Mouse (Mus musculus) limb, embryonic 10.5 days (tissue): ENCODE results near the gene Plekha6. TPM values are rescaled to one million over a fixed set of nuclear protein-coding genes. Genes with fewer than 3 reads are reported as not detected.

Source experiments
- DNase-seq: peaks from one replicate; pipeline ENCODE4 v3.0.0-alpha.2; 2017; ENCODE audit warnings: low spot score
- H3K27ac ChIP-seq: fragments of 300-500 bp; sonication (generic); 2 replicates; pipeline ENCODE4 v1.5.1; 2016; ENCODE audit warnings: mild to moderate bottlenecking
- H3K27me3 ChIP-seq: fragments of 300-500 bp; sonication (generic); 2 replicates; pipeline ENCODE4 v1.6.1; 2016; ENCODE audit warnings: low read depth, mild to moderate bottlenecking; ENCODE audit not compliant: poor library complexity, severe bottlenecking
- H3K36me3 ChIP-seq: fragments of 300-500 bp; sonication (generic); 2 replicates; pipeline ENCODE4 v1.6.1; 2016; ENCODE audit warnings: mild to moderate bottlenecking, moderate library complexity
- H3K4me1 ChIP-seq: fragments of 300-500 bp; sonication (generic); 2 replicates; pipeline ENCODE4 v1.6.1; 2016
- H3K4me3 ChIP-seq: fragments of 300-500 bp; sonication (generic); 2 replicates; pipeline ENCODE4 v1.5.1; 2016; ENCODE audit warnings: mild to moderate bottlenecking, moderate library complexity
- H3K9me3 ChIP-seq: fragments of 300-500 bp; sonication (generic); replicated peaks from 2 replicates; pipeline ENCODE4 v1.6.1; 2016; ENCODE audit warnings: mild to moderate bottlenecking
- WGBS: fragments of 180-500 bp; shearing (Covaris S2); methylation state at CpG from one replicate; pipeline ENCODE4 v1.1.7; 2016; 5-methylcytosine and 5-hydroxymethylcytosine counted together
- polyA plus RNA-seq: library from polyadenylated mRNA; unstranded; fragments of >200 nt; fragmentation: Nextera tagmentation; extraction: Ambion mirVana; gene quantifications from 2 replicates; pipeline ENCODE4 v1.2.1, GENCODE M21; 2016

The Plekha6 gene
- polyA plus RNA-seq, 1 experiment from 2014 or later = 1.4 TPM

- H3K9me3 ChIP-seq = no peaks in the 10 kb centered on the region
- DNase-seq = no peak
- peak overlapping the region; percentile 95 for H3K27ac ChIP-seq
- H3K36me3 ChIP-seq = peaks cover 40% of the 10 kb centered on the region
- peak overlapping the region; percentile 86 for H3K4me3 ChIP-seq
- H3K4me1 ChIP-seq = peaks cover 46% of the 10 kb centered on the region
- 1% methylated on average over 35 of the region's 35 CpGs for WGBS
- no peaks in the 10 kb centered on the region for H3K27me3 ChIP-seq
Measured at GRCm38 (mm10) chr1:133131561-133131905, 32.5 kb upstream of the Plekha6 start.

DNA sequence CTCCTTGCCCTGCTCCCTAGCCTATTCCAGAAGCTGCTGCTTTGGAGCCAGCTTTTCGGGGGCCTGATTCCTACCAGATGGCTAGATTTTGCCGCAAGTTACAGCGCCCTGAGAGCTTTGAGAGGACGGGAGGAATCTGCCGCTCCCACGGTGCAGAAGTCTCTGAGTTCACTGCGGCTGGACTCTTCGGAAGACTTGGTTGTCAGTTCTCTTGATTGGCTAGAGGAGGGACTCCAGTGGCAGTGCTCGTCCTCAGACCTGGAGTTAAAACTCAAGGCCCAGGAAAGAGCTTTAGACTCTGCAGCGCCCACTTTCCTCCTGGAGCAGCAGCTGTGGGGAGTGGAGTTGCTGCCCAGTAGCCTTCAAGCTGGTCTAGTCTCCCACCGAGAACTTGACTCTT is 32.1 kb upstream of the Plekha6 start:
- no peaks in the 10 kb centered on the region for H3K9me3 ChIP-seq
- DNase-seq = no peak
- H3K27me3 ChIP-seq = no peaks in the 10 kb centered on the region
- H3K4me3 ChIP-seq = peak overlapping the region; percentile 86
- WGBS = under 1% methylated on average over 11 of the region's 11 CpGs
- peak overlapping the region; percentile 95 for H3K27ac ChIP-seq
- peaks cover 46% of the 10 kb centered on the region for H3K4me1 ChIP-seq
- H3K36me3 ChIP-seq = peaks cover 44% of the 10 kb centered on the region

DNA sequence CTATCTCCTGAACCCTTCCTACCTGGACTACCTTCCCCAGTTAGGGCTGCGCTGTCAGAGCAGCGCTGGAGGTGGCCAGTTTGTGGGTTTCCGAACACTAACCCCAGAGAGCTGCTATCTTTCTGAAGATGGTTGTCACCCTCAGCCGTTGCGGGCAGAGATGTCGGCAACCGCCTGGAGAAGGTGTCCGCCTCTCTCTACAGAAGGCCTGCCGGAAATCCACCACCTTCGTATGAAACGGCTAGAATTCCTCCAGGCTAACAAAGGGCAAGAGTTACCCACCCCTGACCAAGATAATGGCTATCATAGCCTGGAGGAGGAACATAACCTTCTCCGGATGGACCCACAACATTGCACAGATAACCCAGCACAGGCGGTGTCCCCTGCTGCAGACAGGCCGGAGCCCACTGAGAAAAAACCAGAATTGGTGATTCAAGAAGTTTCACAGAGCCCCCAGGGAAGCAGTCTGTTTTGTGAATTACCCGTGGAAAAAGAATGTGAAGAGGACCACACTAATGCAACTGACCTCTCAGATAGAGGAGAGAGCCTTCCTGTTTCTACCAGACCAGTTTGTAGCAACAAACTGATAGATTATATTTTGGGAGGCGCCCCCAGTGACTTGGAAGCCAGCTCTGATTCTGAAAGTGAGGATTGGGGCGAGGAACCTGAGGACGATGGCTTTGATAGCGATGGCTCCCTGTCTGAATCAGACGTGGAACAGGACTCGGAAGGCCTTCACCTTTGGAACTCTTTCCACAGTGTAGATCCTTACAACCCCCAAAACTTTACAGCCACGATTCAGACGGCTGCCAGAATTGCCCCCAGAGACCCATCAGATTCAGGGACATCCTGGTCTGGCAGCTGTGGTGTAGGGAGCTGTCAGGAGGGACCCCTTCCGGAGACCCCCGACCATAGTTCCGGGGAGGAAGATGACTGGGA is 31.4 kb upstream of the Plekha6 start:
- Histone ChIP-seq H3K36me3 (peaks cover 52% of the 10 kb centered on the region), H3K27ac (peak overlapping the region; percentile 95), H3K4me3 (peak overlapping the region; percentile 86), H3K9me3 (no peaks in the 10 kb centered on the region), H3K4me1 (peaks cover 46% of the 10 kb centered on the region), H3K27me3 (no peaks in the 10 kb centered on the region)
- 19% methylated on average over 26 of the region's 26 CpGs for WGBS
- DNase-seq = no peak

DNA sequence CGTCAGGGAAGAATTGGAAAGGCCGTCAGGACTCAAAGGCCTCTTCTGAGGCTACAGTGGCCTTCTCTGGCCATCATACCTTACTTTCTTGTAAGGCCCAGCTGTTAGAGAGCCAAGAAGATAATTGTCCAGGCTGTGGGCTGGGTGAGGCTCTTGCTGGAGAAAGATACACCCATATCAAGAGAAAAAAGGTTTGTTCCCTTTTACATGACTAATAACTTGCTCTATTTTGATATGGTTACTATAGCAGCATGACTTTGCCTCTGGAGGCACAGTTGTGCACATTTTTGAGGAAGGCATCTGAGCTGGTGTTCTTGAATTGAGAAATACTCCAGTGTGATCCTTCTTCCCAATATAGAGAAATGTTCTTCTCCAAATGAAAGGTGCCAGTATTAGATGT is 30.6 kb upstream of the Plekha6 start:
- H3K4me1 ChIP-seq = peaks cover 46% of the 10 kb centered on the region
- H3K27ac ChIP-seq = no peak overlapping the region
- peaks cover 59% of the 10 kb centered on the region for H3K36me3 ChIP-seq
- H3K4me3 ChIP-seq = peak overlapping the region; percentile 86
- DNase-seq = no peak
- H3K9me3 ChIP-seq = no peaks in the 10 kb centered on the region
- 44% methylated on average over 2 of the region's 2 CpGs for WGBS
- H3K27me3 ChIP-seq = no peaks in the 10 kb centered on the region

GRCm38 (mm10) chr1:133134071-133134470 is 29.9 kb upstream of the Plekha6 start:
- no peak overlapping the region for H3K27ac ChIP-seq
- peaks cover 46% of the 10 kb centered on the region for H3K4me1 ChIP-seq
- H3K9me3 ChIP-seq = no peaks in the 10 kb centered on the region

DNA sequence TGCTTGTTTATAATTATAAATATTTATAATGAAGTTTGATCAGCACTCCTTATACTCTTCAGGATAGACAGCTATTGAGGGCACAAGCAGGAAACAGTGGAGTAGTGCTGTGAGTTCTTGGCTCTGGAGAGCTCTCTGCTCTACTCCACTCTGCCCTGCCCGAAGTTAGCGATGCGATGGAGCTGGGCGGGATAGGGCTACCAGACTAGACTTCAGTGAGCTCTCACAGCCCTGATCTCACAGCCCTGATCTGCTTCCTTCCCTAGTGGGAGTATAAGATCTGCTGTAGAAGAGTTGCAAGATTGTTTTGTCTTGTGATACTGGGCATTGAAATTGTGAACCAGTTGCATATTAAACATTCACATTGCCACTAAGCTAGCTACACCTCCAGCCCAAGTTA is 29.1 kb upstream of the Plekha6 start:
- H3K4me1 ChIP-seq = peaks cover 42% of the 10 kb centered on the region
- DNase-seq = no peak
- H3K27ac ChIP-seq = no peak overlapping the region
- 81% methylated on average over 4 of the region's 4 CpGs for WGBS
- peak overlapping the region; percentile 86 for H3K4me3 ChIP-seq
- no peaks in the 10 kb centered on the region for H3K9me3 ChIP-seq
- no peaks in the 10 kb centered on the region for H3K27me3 ChIP-seq
- H3K36me3 ChIP-seq = peaks cover 74% of the 10 kb centered on the region

More at GRCm38 (mm10) chr1:133134071-133134470, 29.9 kb upstream of the Plekha6 start:
- H3K4me3 ChIP-seq = peak overlapping the region; percentile 86
- no peak for DNase-seq
- no peaks in the 10 kb centered on the region for H3K27me3 ChIP-seq
- H3K36me3 ChIP-seq = peaks cover 66% of the 10 kb centered on the region
- WGBS = 49% methylated on average over 4 of the region's 4 CpGs

DNA sequence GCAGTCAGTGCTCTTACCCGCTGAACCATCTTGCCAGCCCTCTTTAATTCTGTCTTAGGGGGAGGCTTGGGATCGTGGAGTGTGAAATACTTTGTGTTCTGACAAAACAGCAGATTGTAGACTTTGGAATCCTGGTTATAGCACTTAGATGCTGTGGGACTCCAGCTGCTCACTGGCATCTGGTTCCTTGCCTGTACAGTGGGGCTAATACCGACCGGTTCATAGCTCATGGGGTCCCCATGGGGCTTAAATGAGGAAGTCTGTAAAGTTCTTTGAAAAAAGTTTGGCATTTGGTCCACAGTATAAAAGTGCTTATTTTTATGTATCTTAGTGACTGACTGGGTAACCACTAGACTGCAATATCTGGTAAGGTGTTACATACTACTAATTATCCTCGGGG is 28.2 kb upstream of the Plekha6 start:
- Histone ChIP-seq H3K27me3 (no peaks in the 10 kb centered on the region), H3K36me3 (peaks cover 83% of the 10 kb centered on the region), H3K4me1 (peaks cover 38% of the 10 kb centered on the region), H3K4me3 (peak overlapping the region; percentile 86), H3K27ac (no peak overlapping the region), H3K9me3 (no peaks in the 10 kb centered on the region)
- WGBS = 81% methylated on average over 5 of the region's 5 CpGs
- DNase-seq = no peak

- peaks cover 92% of the 10 kb centered on the region for H3K36me3 ChIP-seq
- no peak overlapping the region for H3K27ac ChIP-seq
- DNase-seq = no peak
- H3K27me3 ChIP-seq = no peaks in the 10 kb centered on the region
- H3K9me3 ChIP-seq = no peaks in the 10 kb centered on the region
- H3K4me1 ChIP-seq = peaks cover 25% of the 10 kb centered on the region
- no peak overlapping the region for H3K4me3 ChIP-seq
- 98% methylated on average over 1 of the region's 1 CpGs for WGBS
Measured at GRCm38 (mm10) chr1:133138401-133138800, 25.6 kb upstream of the Plekha6 start.

DNA sequence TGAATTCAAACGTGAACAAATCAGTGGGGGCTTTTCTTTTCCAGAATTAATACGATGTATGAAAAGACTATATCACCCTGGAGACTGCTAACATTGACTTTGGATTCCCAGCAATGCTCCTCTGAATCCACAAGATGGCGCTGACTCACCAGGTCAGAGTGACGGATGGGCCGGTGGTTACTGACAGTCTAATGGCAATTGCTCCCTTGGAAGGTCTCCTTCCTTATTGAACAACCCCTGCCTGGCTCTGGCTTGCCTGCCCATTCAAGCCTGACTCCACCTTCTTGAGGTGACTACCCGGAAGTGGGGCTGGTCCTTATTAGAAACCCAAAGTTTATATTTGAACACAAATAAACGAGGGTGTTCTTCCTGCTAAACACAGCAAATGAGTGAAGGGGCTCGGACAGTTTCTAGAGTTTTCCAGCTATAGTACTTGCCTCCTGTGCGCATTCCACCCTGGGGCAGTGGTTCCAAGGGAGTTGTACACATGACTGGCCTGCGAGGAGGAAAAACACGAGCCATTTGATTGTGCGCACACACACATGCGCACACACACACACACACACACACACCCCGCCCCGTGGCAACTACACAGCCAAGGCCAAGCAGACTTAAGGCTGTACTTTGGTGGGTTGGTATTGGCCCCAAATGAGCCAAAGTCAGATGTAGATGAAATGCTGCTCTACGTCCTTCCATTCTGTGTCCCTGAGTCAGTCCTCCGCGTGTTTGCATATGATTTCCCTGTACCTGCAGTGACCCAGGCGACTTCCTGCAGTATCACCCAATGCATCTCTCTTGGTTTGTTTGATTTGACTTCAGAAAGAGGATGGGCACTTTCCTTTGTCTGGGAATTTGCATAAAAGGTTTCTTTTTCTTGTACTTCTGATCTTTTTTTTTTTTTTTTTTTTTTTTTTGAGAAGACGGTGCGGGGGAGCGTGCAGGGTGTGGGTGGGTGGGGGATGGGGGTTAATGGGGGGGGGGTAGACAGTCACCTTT is 17.7 kb upstream of the Plekha6 start:
- Histone ChIP-seq H3K4me3 (no peak overlapping the region), H3K27ac (no peak overlapping the region), H3K27me3 (no peaks in the 10 kb centered on the region), H3K4me1 (0 out of 2 replicates have a peak, but pooled peaks cover 3% of the 10 kb centered on the region), H3K36me3 (peaks cover 13% of the 10 kb centered on the region), H3K9me3 (no peaks in the 10 kb centered on the region)
- 63% methylated on average over 22 of the region's 22 CpGs for WGBS
- peak; percentile 61 for DNase-seq

- Histone ChIP-seq H3K4me3 (no peak overlapping the region), H3K27ac (no peak overlapping the region), H3K36me3 (peaks cover 5% of the 10 kb centered on the region), H3K4me1 (0 out of 2 replicates have a peak, but pooled peaks cover 3% of the 10 kb centered on the region), H3K9me3 (no peaks in the 10 kb centered on the region), H3K27me3 (no peaks in the 10 kb centered on the region)
- DNase-seq = no peak
- 88% methylated on average over 5 of the region's 5 CpGs for WGBS
Measured at GRCm38 (mm10) chr1:133147324-133147723, 16.7 kb upstream of the Plekha6 start.

DNA sequence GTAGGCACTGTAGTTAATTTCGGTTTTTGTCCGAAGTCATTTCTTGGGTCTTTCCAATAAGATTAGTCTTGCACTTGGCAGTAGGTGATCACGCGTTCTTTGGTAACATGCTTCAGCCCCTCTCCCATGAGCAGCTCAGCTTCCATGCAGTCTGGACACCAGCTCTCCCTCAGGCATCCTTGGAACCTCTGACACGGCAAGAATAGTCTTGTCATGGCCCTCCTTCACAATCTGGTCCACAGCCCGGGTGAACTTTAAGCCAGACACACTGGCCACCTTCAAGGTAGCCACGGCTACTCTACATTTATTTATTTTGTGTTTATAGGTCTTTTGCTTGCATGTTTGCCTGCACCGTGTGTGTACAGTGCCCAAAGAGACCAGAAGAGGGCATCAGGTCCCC is 15.9 kb upstream of the Plekha6 start:
- Histone ChIP-seq H3K9me3 (no peaks in the 10 kb centered on the region), H3K27ac (no peak overlapping the region), H3K36me3 (no peaks in the 10 kb centered on the region), H3K4me3 (no peak overlapping the region), H3K4me1 (0 out of 2 replicates have a peak, but pooled peaks cover 3% of the 10 kb centered on the region), H3K27me3 (no peaks in the 10 kb centered on the region)
- DNase-seq = no peak
- WGBS = 93% methylated on average over 8 of the region's 8 CpGs

DNA sequence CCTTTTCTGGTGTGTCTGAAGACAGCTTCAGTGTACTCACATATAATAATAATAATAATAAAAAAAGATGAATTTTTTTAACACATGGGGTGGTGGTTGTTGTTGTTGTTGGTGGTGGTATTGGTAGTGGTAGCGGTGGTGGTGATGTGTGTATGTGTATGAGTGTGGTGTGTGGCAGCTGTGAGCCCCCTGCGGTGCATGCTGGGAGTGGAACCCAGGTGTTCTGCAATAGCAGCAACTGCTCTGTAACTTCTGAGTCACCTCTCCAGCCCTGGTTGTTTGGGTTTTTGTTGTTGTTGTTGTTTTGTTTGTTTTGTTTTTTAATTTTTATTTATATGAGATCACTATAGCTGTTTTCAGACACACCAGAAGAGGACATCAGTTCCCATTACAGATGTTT is 13.5 kb upstream of the Plekha6 start:
- H3K9me3 ChIP-seq = no peaks in the 10 kb centered on the region
- 84% methylated on average over 2 of the region's 2 CpGs for WGBS
- H3K27ac ChIP-seq = no peak overlapping the region
- DNase-seq = no peak
- H3K4me1 ChIP-seq = 0 out of 2 replicates have a peak, but pooled peaks cover 3% of the 10 kb centered on the region
- H3K4me3 ChIP-seq = no peak overlapping the region
- H3K27me3 ChIP-seq = no peaks in the 10 kb centered on the region
- H3K36me3 ChIP-seq = no peaks in the 10 kb centered on the region
